Mouse (Mus musculus) limb, embryonic 14.5 days (tissue): Measurements from ENCODE around the gene Nr2c2. TPM values are rescaled to one million over a fixed set of nuclear protein-coding genes. Genes with fewer than 3 reads are reported as not detected.

Source experiments
- ATAC-seq: fragments of 200-750 bp; cut with Nextera tagmentation; 2 replicates; pipeline ENCODE4 v1.8.0; 2017; ENCODE audit warnings: low read depth, moderate number of reproducible peaks, moderate TSS enrichment; ENCODE audit not compliant: low FRiP score
- DNase-seq: peaks from one replicate; pipeline ENCODE4 v3.0.0-alpha.2; 2015; ENCODE audit warnings: low spot score
- H3K27ac ChIP-seq: fragments of 300-500 bp; sonication (generic); replicated peaks from 2 replicates; pipeline ENCODE4 v1.5.1; 2014; ENCODE audit warnings: low read depth, mild to moderate bottlenecking, low read length, moderate library complexity, mixed read lengths
- H3K27me3 ChIP-seq: fragments of 300-500 bp; sonication (generic); 2 replicates; pipeline ENCODE4 v1.6.1; 2014; ENCODE audit warnings: low read length, mixed read lengths; ENCODE audit not compliant: control insufficient read depth, insufficient read depth
- H3K36me3 ChIP-seq: fragments of 300-500 bp; sonication (generic); 2 replicates; pipeline ENCODE4 v1.6.1; 2014; ENCODE audit warnings: mild to moderate bottlenecking, low read length, moderate library complexity, mixed read lengths; ENCODE audit not compliant: control insufficient read depth, insufficient read depth
- H3K4me1 ChIP-seq: fragments of 300-500 bp; sonication (generic); 2 replicates; pipeline ENCODE4 v1.6.1; 2014; ENCODE audit warnings: antibody characterized with exemption, low read length, mixed read lengths; ENCODE audit not compliant: control insufficient read depth, insufficient read depth
- H3K4me2 ChIP-seq: fragments of 300-500 bp; sonication (generic); replicated peaks from 2 replicates; pipeline ENCODE4 v1.6.1; 2014; ENCODE audit warnings: low read depth, mild to moderate bottlenecking, low read length, moderate library complexity; ENCODE audit not compliant: severe bottlenecking
- H3K4me3 ChIP-seq: fragments of 300-500 bp; sonication (generic); replicated peaks from 2 replicates; pipeline ENCODE4 v1.5.1; 2014; ENCODE audit warnings: low read length
- H3K9ac ChIP-seq: fragments of 300-500 bp; sonication (generic); 2 replicates; pipeline ENCODE4 v1.6.1; 2014; ENCODE audit warnings: mild to moderate bottlenecking, low read depth, low read length, moderate library complexity; ENCODE audit not compliant: severe bottlenecking
- H3K9me3 ChIP-seq: fragments of 300-500 bp; sonication (generic); 2 replicates; pipeline ENCODE4 v1.6.1; 2016; ENCODE audit warnings: low read length; ENCODE audit not compliant: control insufficient read depth
- POLR2A ChIP-seq: fragments of 200-500 bp; IDR thresholded peaks from 2 replicates; pipeline ENCODE4 v1.8.0; 2012; ENCODE audit warnings: inconsistent platforms, mild to moderate bottlenecking, moderate library complexity, borderline replicate concordance; ENCODE audit not compliant: insufficient read depth, insufficient read length; ENCODE audit errors: extremely low read depth
- WGBS: fragments of 180-500 bp; shearing (Covaris S2); extraction: QIAGEN DNeasy Blood & Tissue Kit; methylation state at CpG from one replicate; pipeline ENCODE4 v1.1.7; 2014; 5-methylcytosine and 5-hydroxymethylcytosine counted together
- polyA plus RNA-seq, 2 experiments: library from polyadenylated mRNA; depleted of rRNA in 1 of 2; stranded (reverse) in 1 of 2; unstranded in 1 of 2; fragments of >200 nt; fragmentation: Nextera tagmentation in 1 of 2; extraction: Ambion mirVana in 1 of 2; gene quantifications; 2 replicates each; pipeline versions ENCODE4 v1.2.1 to v1.2.3; 2012 to 2014

Nr2c2 gene
- polyA plus RNA-seq, 2 experiments: 23.1 to 27.1 TPM

DNA sequence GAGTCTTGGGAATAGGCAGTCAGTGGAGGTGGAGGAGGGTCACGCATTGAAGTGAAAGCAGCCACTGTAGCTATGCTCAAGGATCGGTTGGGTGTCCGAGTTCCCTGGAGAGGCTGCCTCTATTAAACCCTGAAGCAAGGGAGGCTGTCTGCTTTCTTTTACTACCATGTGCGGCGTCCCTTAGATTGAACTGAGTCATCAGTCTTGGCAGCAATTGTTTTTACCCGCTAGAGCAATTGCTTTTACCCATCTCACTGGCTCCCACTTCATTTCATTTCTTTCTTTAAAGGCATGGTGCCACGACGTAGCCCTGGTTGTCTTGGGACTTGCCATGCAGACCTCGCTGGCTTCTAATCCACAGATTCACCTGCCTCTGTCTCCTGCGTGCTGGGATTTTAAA, 27.1 kb upstream of the Nr2c2 start:
- DNase-seq (no peak), ATAC-seq (no peak)
- H3K27me3 ChIP-seq: no peaks in the 10 kb centered on the region
- H3K4me2 ChIP-seq: no peak overlapping the region
- H3K9ac ChIP-seq: no peak overlapping the region
- 77% methylated on average over 10 of the region's 10 CpGs for WGBS
- H3K4me1 ChIP-seq: no peaks in the 10 kb centered on the region
- H3K4me3 ChIP-seq: no peak overlapping the region
- H3K27ac ChIP-seq: no peak overlapping the region
- H3K36me3 ChIP-seq: no peaks in the 10 kb centered on the region
- TF ChIP-seq POLR2A: no peak
- H3K9me3 ChIP-seq: no peaks in the 10 kb centered on the region

DNA sequence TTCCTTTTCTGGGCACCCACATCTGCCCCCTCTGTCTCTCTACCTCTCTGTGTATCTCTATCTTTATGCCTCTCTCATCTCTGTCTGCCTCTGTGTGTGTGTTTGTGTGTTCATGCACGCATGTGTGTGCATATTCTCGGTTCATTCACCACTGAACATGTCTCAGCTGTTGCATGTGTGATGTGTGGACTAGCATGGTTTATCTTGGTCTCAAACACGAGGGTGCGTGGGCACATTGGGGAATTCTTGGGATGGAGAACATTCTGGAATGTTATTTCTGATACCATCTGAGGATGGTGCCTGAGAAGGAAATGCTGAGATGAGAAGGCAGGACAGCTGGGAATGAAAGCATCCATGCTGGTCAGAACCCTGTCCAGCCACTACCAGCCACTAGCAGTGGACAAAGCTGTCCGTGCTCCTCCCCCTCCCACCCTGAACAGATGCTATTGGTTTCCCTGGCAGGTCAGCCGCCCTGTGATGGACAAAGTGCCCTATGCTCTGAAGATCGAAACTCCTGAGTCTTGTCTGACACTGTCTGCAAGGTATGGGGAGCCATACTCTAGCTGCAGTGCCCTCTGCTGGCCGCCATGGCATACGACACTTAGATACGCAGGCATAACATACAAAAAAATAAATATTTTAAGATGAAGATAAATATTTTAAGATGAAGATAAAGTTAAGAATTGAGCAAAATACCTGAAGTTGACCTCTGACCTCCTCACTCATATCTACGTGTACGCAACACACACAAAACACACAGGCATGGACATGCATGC, 25.3 kb upstream of the Nr2c2 start:
- Histone ChIP-seq H3K27ac (no peak overlapping the region), H3K4me3 (no peak overlapping the region), H3K4me1 (no peaks in the 10 kb centered on the region), H3K9me3 (no peaks in the 10 kb centered on the region), H3K4me2 (no peak overlapping the region), H3K27me3 (no peaks in the 10 kb centered on the region), H3K9ac (no peak overlapping the region), H3K36me3 (no peaks in the 10 kb centered on the region)
- WGBS: 50% methylated on average over 12 of the region's 12 CpGs
- no peak for ATAC-seq
- peak; percentile 40 for DNase-seq
- TF ChIP-seq POLR2A: no peak

DNA sequence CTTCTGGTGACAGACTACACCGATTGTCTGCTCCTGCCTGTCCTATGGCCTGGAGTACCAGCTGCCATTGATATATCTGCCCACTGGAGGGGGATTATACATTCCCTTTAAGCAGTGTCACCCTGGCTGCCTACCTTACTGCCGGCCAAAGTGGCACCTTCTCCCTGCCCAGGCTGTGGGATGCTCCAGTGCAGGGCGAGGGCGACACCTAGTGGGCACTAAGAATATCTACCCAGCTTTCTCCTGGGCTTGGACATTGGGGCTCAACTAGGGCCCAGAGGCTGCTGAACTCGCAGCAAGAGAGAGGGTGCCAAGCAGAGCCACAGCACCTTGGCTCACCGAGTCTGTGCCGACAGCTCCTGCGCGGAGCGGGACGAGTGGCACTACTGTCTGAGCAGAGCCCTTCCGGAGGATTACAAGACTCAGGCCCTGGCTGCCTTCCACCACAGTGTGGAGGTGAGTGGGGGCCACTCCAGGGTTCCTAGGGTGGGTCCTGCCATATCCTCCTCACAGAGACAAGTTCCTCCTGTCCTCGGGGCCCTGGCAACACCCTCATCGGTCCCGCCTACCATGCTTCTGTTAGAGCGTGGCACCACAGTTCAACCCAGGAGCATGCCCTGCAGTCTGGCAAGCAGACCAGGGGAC, 23.9 kb upstream of the Nr2c2 start:
- WGBS: 25% methylated on average over 16 of the region's 16 CpGs
- no peak for TF ChIP-seq POLR2A
- Histone ChIP-seq H3K27me3 (no peaks in the 10 kb centered on the region), H3K4me1 (no peaks in the 10 kb centered on the region), H3K36me3 (no peaks in the 10 kb centered on the region), H3K27ac (no peak overlapping the region), H3K4me3 (no peak overlapping the region), H3K4me2 (no peak overlapping the region), H3K9me3 (no peaks in the 10 kb centered on the region), H3K9ac (0 out of 2 replicates have a peak overlapping the region, but pooled peaks have one; percentile 18)
- peak; percentile 74 for DNase-seq
- ATAC-seq: peak; percentile 74

DNA sequence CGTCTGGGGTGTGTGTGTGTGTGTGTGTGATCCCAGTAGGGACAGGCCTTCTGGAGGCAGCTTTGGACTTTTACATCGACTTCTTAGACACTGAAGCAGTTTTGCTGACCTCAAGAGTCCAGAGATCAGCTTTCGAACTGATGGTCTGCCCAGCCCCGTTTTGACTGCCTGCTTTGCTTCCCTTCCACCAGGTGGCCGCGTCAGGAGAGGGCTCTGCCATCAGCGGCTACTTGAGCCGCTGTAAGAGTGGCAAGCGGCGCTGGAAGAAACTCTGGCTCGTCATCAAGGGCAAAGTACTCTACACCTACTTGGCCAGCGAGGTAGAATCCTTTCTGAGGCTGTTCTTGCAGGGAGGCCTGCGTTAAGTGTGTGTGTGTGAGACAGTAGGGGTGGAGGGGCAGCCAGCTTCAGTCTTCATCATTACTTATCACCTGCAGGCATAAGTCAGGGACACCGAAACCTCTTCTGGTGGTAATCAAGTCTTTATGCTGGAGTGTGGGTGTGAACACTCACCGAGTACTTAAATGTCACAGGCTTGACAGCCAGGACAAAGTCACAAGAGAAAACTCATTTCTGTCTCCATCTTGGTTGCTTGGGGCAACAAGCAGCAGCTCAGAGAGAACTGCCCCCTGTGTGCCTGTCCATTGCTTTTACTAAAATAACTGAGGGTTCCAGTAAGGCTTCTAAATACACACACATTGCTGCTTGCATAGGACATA, 19.9 kb upstream of the Nr2c2 start:
- no peak for DNase-seq
- 42% methylated on average over 15 of the region's 15 CpGs for WGBS
- H3K27ac ChIP-seq: no peak overlapping the region
- H3K4me3 ChIP-seq: no peak overlapping the region
- no peaks in the 10 kb centered on the region for H3K27me3 ChIP-seq
- no peak overlapping the region for H3K4me2 ChIP-seq
- H3K4me1 ChIP-seq: no peaks in the 10 kb centered on the region
- no peaks in the 10 kb centered on the region for H3K36me3 ChIP-seq
- H3K9ac ChIP-seq: no peak overlapping the region
- ATAC-seq: no peak
- H3K9me3 ChIP-seq: no peaks in the 10 kb centered on the region
- TF ChIP-seq POLR2A: no peak

DNA sequence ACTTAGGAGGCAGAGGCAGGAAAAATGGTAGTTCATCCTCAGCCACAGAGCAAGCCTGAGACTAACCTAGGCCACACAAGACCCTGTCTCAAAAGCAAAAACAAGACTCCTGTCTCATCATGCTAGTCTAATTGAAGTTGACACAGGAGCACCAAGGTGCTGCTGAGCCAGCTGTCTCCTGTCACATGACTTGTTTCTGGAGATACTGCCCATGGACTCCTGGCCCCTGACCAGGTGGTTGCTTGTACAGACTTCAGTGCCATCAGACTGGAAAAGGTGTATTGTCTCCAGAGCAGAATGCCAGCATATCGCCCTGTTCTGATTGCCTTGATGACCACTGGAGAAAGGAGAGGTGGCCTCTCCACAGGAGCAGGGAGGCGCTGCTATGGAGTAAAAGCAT, 10.5 kb upstream of the Nr2c2 start:
- Histone ChIP-seq H3K4me2 (no peak overlapping the region), H3K27me3 (no peaks in the 10 kb centered on the region), H3K36me3 (no peaks in the 10 kb centered on the region), H3K9me3 (no peaks in the 10 kb centered on the region), H3K27ac (no peak overlapping the region), H3K4me3 (no peak overlapping the region), H3K4me1 (no peaks in the 10 kb centered on the region), H3K9ac (no peak overlapping the region)
- 91% methylated on average over 2 of the region's 2 CpGs for WGBS
- DNase-seq: no peak
- TF ChIP-seq POLR2A: no peak
- ATAC-seq: no peak
